ENCODE assay signal across 8 mouse cellular contexts in genomic region chr9:22117754-22118456, GRCm38 (mm10). TPM values are rescaled to one million over a fixed set of nuclear protein-coding genes. Genes with fewer than 3 reads are reported as not detected.
A peak's percentile ranks its signal among the peaks of the same experiment; 100 is the strongest.
DNase-seq lines count a peak whose midpoint lies in the region; ATAC-seq and TF ChIP-seq lines count a peak whose summit lies in the region.

No protein-coding gene starts in this region.

- H3K27ac ChIP-seq in heart, postnatal 0 days (ENCODE audit: low read depth) = no peak overlapping the region
- H3K27ac ChIP-seq in lung, embryonic 14.5 days (ENCODE audit: low read depth) = no peak overlapping the region
- peak overlapping the region; percentile 81; the same call in 1 of the 2 replicates for H3K27ac ChIP-seq in neural tube, embryonic 15.5 days (replicated peaks)

- peak; percentile 83 for DNase-seq in NIH3T3 (ENCODE audit: low read depth)
- peak; percentile 37 for DNase-seq in heart, postnatal 0 days (ENCODE audit: low spot score)
- DNase-seq in kidney, postnatal 36 days = peak; percentile 70 to 77
- peak; percentile 85 for DNase-seq in lung, embryonic 14.5 days
- DNase-seq in urinary bladder, adult 2 months (ENCODE audit: low spot score) = no peak

- H3K9me3 ChIP-seq in heart, postnatal 0 days (replicated peaks; ENCODE audit: control insufficient read depth, low read length) = no peaks in the 10 kb centered on the region
- no peaks in the 10 kb centered on the region for H3K9me3 ChIP-seq in lung, embryonic 14.5 days (ENCODE audit: low read depth, low read length)
- no peaks in the 10 kb centered on the region for H3K9me3 ChIP-seq in neural tube, embryonic 15.5 days (replicated peaks)

- H3K4me1 ChIP-seq in heart, postnatal 0 days (ENCODE audit: control insufficient read depth, insufficient read depth) = no peaks in the 10 kb centered on the region
- peaks cover 7% of the 10 kb centered on the region for H3K4me1 ChIP-seq in lung, embryonic 14.5 days (ENCODE audit: insufficient read depth)
- H3K4me1 ChIP-seq in neural tube, embryonic 15.5 days = peaks cover 28% of the 10 kb centered on the region

- no peak overlapping the region for H3K4me3 ChIP-seq in C2C12 (ENCODE audit: insufficient read depth, poor library complexity, severe bottlenecking)
- peak overlapping the region; percentile 87; the same call in 1 of the 2 replicates for H3K4me3 ChIP-seq in heart, postnatal 0 days (ENCODE audit: low read depth, low read length)
- peak overlapping the region; percentile 86 for H3K4me3 ChIP-seq in lung, embryonic 14.5 days (ENCODE audit: low read depth, low read length)
- peak overlapping the region; percentile 94 for H3K4me3 ChIP-seq in neural tube, embryonic 15.5 days (replicated peaks)

- no peak for TF ChIP-seq EP300 in heart, postnatal 0 days (IDR thresholded peaks at IDR 0.05; ENCODE audit: low read depth)

- ATAC-seq in common myeloid progenitor, adult 5-6 weeks (replicated peaks; ENCODE audit: low read depth, poor library complexity, severe bottlenecking) = peak; percentile 40
- no peak for ATAC-seq in heart, postnatal 0 days (ENCODE audit: insufficient read depth, low read depth)
- ATAC-seq in lung, embryonic 14.5 days (ENCODE audit: insufficient read depth) = no peak
- peak; percentile 6; the same call in 1 of the 2 replicates for ATAC-seq in neural tube, embryonic 15.5 days (ENCODE audit: low FRiP score)

- H3K27me3 ChIP-seq in C2C12 (ENCODE audit: control insufficient read depth, insufficient read depth, insufficient read length) = peaks cover 3% of the 10 kb centered on the region
- H3K27me3 ChIP-seq in heart, postnatal 0 days (ENCODE audit: control insufficient read depth, insufficient read depth, low read length) = no peaks in the 10 kb centered on the region
- no peaks in the 10 kb centered on the region for H3K27me3 ChIP-seq in lung, embryonic 14.5 days (ENCODE audit: insufficient read depth, low read length)
- H3K27me3 ChIP-seq in neural tube, embryonic 15.5 days (replicated peaks) = peaks cover 6% of the 10 kb centered on the region; the same call in 1 of the 2 replicates

- H3K36me3 ChIP-seq in C2C12 (ENCODE audit: control insufficient read depth, insufficient read depth) = peaks cover 6% of the 10 kb centered on the region
- peaks cover 9% of the 10 kb centered on the region for H3K36me3 ChIP-seq in heart, postnatal 0 days (replicated peaks; ENCODE audit: control insufficient read depth, insufficient read depth, low read length)
- H3K36me3 ChIP-seq in lung, embryonic 14.5 days (ENCODE audit: insufficient read depth) = peaks cover 12% of the 10 kb centered on the region
- peaks cover 10% of the 10 kb centered on the region for H3K36me3 ChIP-seq in neural tube, embryonic 15.5 days

- peak overlapping the region; percentile 89; the same call in 1 of the 2 replicates for H3K4me2 ChIP-seq in heart, postnatal 0 days (ENCODE audit: low read depth, low read length)
- H3K4me2 ChIP-seq in lung, embryonic 14.5 days = peak overlapping the region; percentile 66
- H3K4me2 ChIP-seq in neural tube, embryonic 15.5 days = peak overlapping the region; percentile 85

- no peak overlapping the region for H3K9ac ChIP-seq in heart, postnatal 0 days (replicated peaks; ENCODE audit: low read depth, low read length)
- H3K9ac ChIP-seq in lung, embryonic 14.5 days = peak overlapping the region; percentile 75
- H3K9ac ChIP-seq in neural tube, embryonic 15.5 days (replicated peaks) = peak overlapping the region; percentile 71

- peak; percentile 7 for TF ChIP-seq CTCF in C2C12 (IDR thresholded peaks at IDR 0.05; ENCODE audit: control insufficient read depth, insufficient read depth, insufficient read length)
- TF ChIP-seq CTCF in heart, postnatal 0 days (IDR thresholded peaks at IDR 0.05; ENCODE audit: low read depth) = peak; percentile 64
- TF ChIP-seq CTCF in lung, embryonic 14.5 days (IDR thresholded peaks at IDR 0.05; ENCODE audit: low read depth) = peak; percentile 74

- WGBS in heart, postnatal 0 days = 41% methylated on average over 10 of the region's 10 CpGs
- WGBS in lung, embryonic 14.5 days = 46% methylated on average over 10 of the region's 10 CpGs
- WGBS in neural tube, embryonic 15.5 days = 40% methylated on average over 10 of the region's 10 CpGs

- H3K79me3 ChIP-seq in C2C12 (ENCODE audit: low read depth) = peaks cover 16% of the 10 kb centered on the region

- peaks cover 30% of the 10 kb centered on the region for H3K79me2 ChIP-seq in C2C12 (ENCODE audit: control insufficient read depth, insufficient read depth)

- no peak overlapping the region for H3ac ChIP-seq in C2C12 (ENCODE audit: control insufficient read depth, insufficient read length, low read depth)

TF ChIP-seq in C2C12, 6 proteins besides CTCF, POLR2A, EP300 and RAD21:
- no peak for TF ChIP-seq CEBPB (IDR thresholded peaks at IDR 0.05; ENCODE audit: low read depth)
TF ChIP-seq in C2C12: peak in this region for 0.

RNA-seq across cellular contexts. Expression of gene Elof1, which starts 0.9 kb away (rescaled TPM):
- 183 TPM for polyA plus RNA-seq in C2C12 (2012; fragmentation: generic; extraction: Trizol)
- total RNA-seq in common myeloid progenitor, adult 5-6 weeks (2017) = 35.3 and 38.1 TPM in 2 replicates
- 86.6 and 132 TPM in 2 replicates for total RNA-seq in heart, postnatal 0 days (2014; rRNA removed; ENCODE audit: low replicate concordance)
- 82.3 and 89.1 TPM in 2 replicates for polyA plus RNA-seq in heart, postnatal 0 days (2015; fragmentation: Nextera tagmentation; extraction: Ambion mirVana)
- 196 and 212 TPM in 2 replicates for polyA plus RNA-seq in lung, embryonic 14.5 days (2014; fragmentation: Nextera tagmentation; extraction: Ambion mirVana)
- polyA plus RNA-seq in neural tube, embryonic 15.5 days (2015; fragmentation: Nextera tagmentation; extraction: Ambion mirVana) = 183 and 193 TPM in 2 replicates
- polyA plus RNA-seq in urinary bladder, adult 2 months (2012; rRNA removed) = 74.8 and 97.4 TPM in 2 replicates

RNA-seq across cellular contexts. Expression of gene Acp5, which starts 17.6 kb away (rescaled TPM):
- polyA plus RNA-seq in C2C12 (2012; fragmentation: generic; extraction: Trizol) = 0.08 TPM
- total RNA-seq in common myeloid progenitor, adult 5-6 weeks (2017) = 1.4 and 3.8 TPM in 2 replicates
- total RNA-seq in heart, postnatal 0 days (2014; rRNA removed; ENCODE audit: low replicate concordance) = 0.77 and 4.4 TPM in 2 replicates
- 2.0 TPM in 2 replicates for polyA plus RNA-seq in heart, postnatal 0 days (2015; fragmentation: Nextera tagmentation; extraction: Ambion mirVana)
- 3.6 and 4.2 TPM in 2 replicates for polyA plus RNA-seq in lung, embryonic 14.5 days (2014; fragmentation: Nextera tagmentation; extraction: Ambion mirVana)
- 1.0 and 7.1 TPM in 2 replicates for polyA plus RNA-seq in neural tube, embryonic 15.5 days (2015; fragmentation: Nextera tagmentation; extraction: Ambion mirVana)
- 24.0 and 35.7 TPM in 2 replicates for polyA plus RNA-seq in urinary bladder, adult 2 months (2012; rRNA removed)

RNA-seq across cellular contexts. Expression of gene Cnn1, which starts 18.9 kb away (rescaled TPM):
- polyA plus RNA-seq in C2C12 (2012; fragmentation: generic; extraction: Trizol) = 52.4 TPM
- not detected in 2 replicates for total RNA-seq in common myeloid progenitor, adult 5-6 weeks (2017)
- total RNA-seq in heart, postnatal 0 days (2014; rRNA removed; ENCODE audit: low replicate concordance) = 56.3 and 305 TPM in 2 replicates
- polyA plus RNA-seq in heart, postnatal 0 days (2015; fragmentation: Nextera tagmentation; extraction: Ambion mirVana) = 41.3 and 53.5 TPM in 2 replicates
- polyA plus RNA-seq in lung, embryonic 14.5 days (2014; fragmentation: Nextera tagmentation; extraction: Ambion mirVana) = 69.1 and 71.2 TPM in 2 replicates
- 0.84 and 34.2 TPM in 2 replicates for polyA plus RNA-seq in neural tube, embryonic 15.5 days (2015; fragmentation: Nextera tagmentation; extraction: Ambion mirVana)
- 3,917 and 4,778 TPM in 2 replicates for polyA plus RNA-seq in urinary bladder, adult 2 months (2012; rRNA removed)

RNA-seq across cellular contexts. Expression of gene Ecsit, which starts 32.7 kb away (rescaled TPM):
- 32.6 TPM for polyA plus RNA-seq in C2C12 (2012; fragmentation: generic; extraction: Trizol)
- total RNA-seq in common myeloid progenitor, adult 5-6 weeks (2017) = 16.6 and 23.6 TPM in 2 replicates
- total RNA-seq in heart, postnatal 0 days (2014; rRNA removed; ENCODE audit: low replicate concordance) = 106 and 138 TPM in 2 replicates
- polyA plus RNA-seq in heart, postnatal 0 days (2015; fragmentation: Nextera tagmentation; extraction: Ambion mirVana) = 80.1 and 82.0 TPM in 2 replicates
- 31.0 and 33.5 TPM in 2 replicates for polyA plus RNA-seq in lung, embryonic 14.5 days (2014; fragmentation: Nextera tagmentation; extraction: Ambion mirVana)
- polyA plus RNA-seq in neural tube, embryonic 15.5 days (2015; fragmentation: Nextera tagmentation; extraction: Ambion mirVana) = 63.9 and 65.5 TPM in 2 replicates
- polyA plus RNA-seq in urinary bladder, adult 2 months (2012; rRNA removed) = 39.4 and 40.3 TPM in 2 replicates

RNA-seq across cellular contexts. Expression of gene Pigyl, which starts 38.7 kb away (rescaled TPM):
- 47.9 TPM for polyA plus RNA-seq in C2C12 (2012; fragmentation: generic; extraction: Trizol)
- total RNA-seq in common myeloid progenitor, adult 5-6 weeks (2017) = 16.3 and 34.4 TPM in 2 replicates
- total RNA-seq in heart, postnatal 0 days (2014; rRNA removed; ENCODE audit: low replicate concordance) = 7.4 and 28.1 TPM in 2 replicates
- polyA plus RNA-seq in heart, postnatal 0 days (2015; fragmentation: Nextera tagmentation; extraction: Ambion mirVana) = 61.7 and 68.1 TPM in 2 replicates
- 70.8 and 73.8 TPM in 2 replicates for polyA plus RNA-seq in lung, embryonic 14.5 days (2014; fragmentation: Nextera tagmentation; extraction: Ambion mirVana)
- 92.5 and 97.0 TPM in 2 replicates for polyA plus RNA-seq in neural tube, embryonic 15.5 days (2015; fragmentation: Nextera tagmentation; extraction: Ambion mirVana)
- 84.1 and 92.9 TPM in 2 replicates for polyA plus RNA-seq in urinary bladder, adult 2 months (2012; rRNA removed)

Comparison
In these comparisons a context has a peak if more than half of its experiments do, and no peak if none do; other contexts are left out.
1. CTCF ChIP-seq: peak in every context shown above with its lines; median percentile 74 in lung, embryonic 14.5 days; 64 in heart, postnatal 0 days; 7 in C2C12.
2. ATAC-seq: peak in common myeloid progenitor, adult 5-6 weeks (single experiment) and neural tube, embryonic 15.5 days (single experiment); none in heart, postnatal 0 days (single experiment) and lung, embryonic 14.5 days (single experiment).
3. RNA of gene Cnn1, which starts 18.9 kb away (polyA plus RNA-seq): 3,917 to 4,778 TPM in urinary bladder, adult 2 months; 69.1 to 71.2 TPM in lung, embryonic 14.5 days, 52.4 TPM in C2C12 (single experiment), 41.3 to 53.5 TPM in heart, postnatal 0 days and 0.84 to 34.2 TPM in neural tube, embryonic 15.5 days; every median in the first group is over 10 times any median in the second.
4. Peak in every context shown above with its lines, with median percentiles within 50 percentile points of each other: H3K4me2 ChIP-seq.